Mouse (Mus musculus): ENCODE measurements around the gene 1810030O07Rik. TPM values are rescaled to one million over a fixed set of nuclear protein-coding genes. Genes with fewer than 3 reads are reported as not detected.
"Not testable (repeated sequence)": the region's sequence is repeated elsewhere in the genome, so short reads cannot be mapped to it uniquely, and the experiment has no call there.

The 1810030O07Rik gene
- 10 to 100 TPM; 11.2 to 15.1 TPM for total RNA-seq (2021)
- long read RNA-seq, experiment 1, transcript 1810030O07Rik-201 (7 exons, 2,699 nt), result major isoform, 13 of 18 reads
- long read RNA-seq, experiment 1, partial matches to known transcripts, result 1 of 18 reads
- long read RNA-seq, experiment 1, other reads (novel, unspliced or antisense), result 4 of 18 reads
- long read RNA-seq, experiment 2, transcript 1810030O07Rik-201 (7 exons, 2,699 nt), result major isoform, 11 of 15 reads
- long read RNA-seq, experiment 2, partial matches to known transcripts, result 1 of 15 reads
- long read RNA-seq, experiment 2, other reads (novel, unspliced or antisense), result 3 of 15 reads

GRCm38 (mm10) chrX:12673054-12673775 lies at the start of gene 1810030O07Rik:
TSS of gene 1810030O07Rik (minus strand) at chrX:12673668.
- DNase-seq (ENCODE audit: low spot score in 2 of 2), result peak; percentile 89 to 94
- intact Hi-C loops (cut with DNase I), result no loop called here

- intact Hi-C loops (cut with DNase I), result no loop called here
- no peak for DNase-seq (ENCODE audit: low spot score in 2 of 2)
These were observed 42.6 kb upstream of the 1810030O07Rik start for GRCm38 (mm10) chrX:12716036-12716435.

GRCm38 (mm10) chrX:12713796-12714195 lies 40.3 kb upstream of the 1810030O07Rik start:
- intact Hi-C loops (cut with DNase I), result loop anchor here (5.0 kb wide), 1 partner anchor 51 kb away; no protein-coding TSS in a partner anchor
- DNase-seq (ENCODE audit: low spot score in 2 of 2), result no peak

- intact Hi-C loops (cut with DNase I), result no loop called here
These were observed 13.4 kb upstream of the 1810030O07Rik start for GRCm38 (mm10) chrX:12686910-12687309.

GRCm38 (mm10) chrX:12686071-12686470 lies 12.6 kb upstream of the 1810030O07Rik start:
- intact Hi-C loops (cut with DNase I), result no loop called here

More at GRCm38 (mm10) chrX:12686910-12687309, 13.4 kb upstream of the 1810030O07Rik start:
- no peak for DNase-seq (ENCODE audit: low spot score in 2 of 2)

GRCm38 (mm10) chrX:12677396-12677795 lies 3.9 kb upstream of the 1810030O07Rik start:
- peak; percentile 51 to 64 for DNase-seq (ENCODE audit: low spot score in 2 of 2)
- intact Hi-C loops (cut with DNase I), result loop anchor here (5.0 kb wide), 1 partner anchor 175 kb away; no protein-coding TSS in a partner anchor

More at GRCm38 (mm10) chrX:12686071-12686470, 12.6 kb upstream of the 1810030O07Rik start:
- no peak for DNase-seq (ENCODE audit: low spot score in 2 of 2)

- intact Hi-C loops (cut with DNase I), result no loop called here
- DNase-seq (ENCODE audit: low spot score in 2 of 2), result peak; percentile 3 to 18
These were observed 19.6 kb downstream of the 1810030O07Rik start for GRCm38 (mm10) chrX:12653879-12654278.

GRCm38 (mm10) chrX:12651906-12652305 lies 21.6 kb downstream of the 1810030O07Rik start:
- intact Hi-C loops (cut with DNase I), result no loop called here
- no peak for DNase-seq (ENCODE audit: low spot score in 2 of 2)

- intact Hi-C loops (cut with DNase I), result loop anchor here (5.0 kb wide), 1 partner anchor 103 kb away; no protein-coding TSS in a partner anchor
- peak in 1 of 2 experiments; percentile 21 for DNase-seq (ENCODE audit: low spot score in 2 of 2)
These were observed 27.8 kb downstream of the 1810030O07Rik start for GRCm38 (mm10) chrX:12645531-12646304.

GRCm38 (mm10) chrX:12644976-12645375 lies 28.5 kb downstream of the 1810030O07Rik start:
- intact Hi-C loops (cut with DNase I), result loop anchor here (5.0 kb wide), 1 partner anchor 103 kb away; no protein-coding TSS in a partner anchor
- DNase-seq (ENCODE audit: low spot score in 2 of 2), result no peak

GRCm38 (mm10) chrX:12625131-12625530 lies 48.3 kb downstream of the 1810030O07Rik start:
- intact Hi-C loops (cut with DNase I), result no loop called here
- no peak for DNase-seq (ENCODE audit: low spot score in 2 of 2)

- intact Hi-C loops (cut with DNase I); DNase-seq (ENCODE audit: low spot score in 2 of 2): not testable (repeated sequence)
These were observed 61.1 kb downstream of the 1810030O07Rik start for GRCm38 (mm10) chrX:12612360-12612759.

- no peak for DNase-seq (ENCODE audit: low spot score in 2 of 2)
- intact Hi-C loops (cut with DNase I), result no loop called here
These were observed 62.3 kb downstream of the 1810030O07Rik start for GRCm38 (mm10) chrX:12611211-12611610.

- intact Hi-C loops (cut with DNase I), result not testable (repeated sequence)
These were observed 62.9 kb downstream of the 1810030O07Rik start for GRCm38 (mm10) chrX:12610541-12610940.

More at GRCm38 (mm10) chrX:12610541-12610940, 62.9 kb downstream of the 1810030O07Rik start:
- not testable (repeated sequence) for DNase-seq (ENCODE audit: low spot score in 2 of 2)

Other genes with a start within 250 kb of the 1810030O07Rik start
- 100 to 1,000 TPM; 224 to 234 TPM for gene Atp6ap2, start 85.9 kb downstream of the 1810030O07Rik start, total RNA-seq (2021)
- gene Med14, start 88.4 kb upstream of the 1810030O07Rik start, total RNA-seq (2021), result 10 to 100 TPM; 76.8 to 81.5 TPM